Mouse (Mus musculus): Measurements from ENCODE around the gene Tenm2. TPM values are rescaled to one million over a fixed set of nuclear protein-coding genes. Genes with fewer than 3 reads are reported as not detected.

The Tenm2 gene
- polyA plus RNA-seq, 1 experiment from 2014 or later = 0.16 TPM

GRCm38 (mm10) chr11:36527509-36527908 lies 708.3 kb downstream of the Tenm2 start:
- no peak overlapping the region for H3K27ac ChIP-seq (ENCODE audit: low read length)
- H3K27me3 ChIP-seq (replicated peaks; ENCODE audit: insufficient read depth, low read length) = no peaks in the 10 kb centered on the region
- DNase-seq (ENCODE audit: low spot score) (no peak), ATAC-seq (no peak)
- no peak overlapping the region for H3K4me2 ChIP-seq (replicated peaks; ENCODE audit: low read depth, low read length)
- no peaks in the 10 kb centered on the region for H3K9me3 ChIP-seq (ENCODE audit: low read length)
- no peaks in the 10 kb centered on the region for H3K36me3 ChIP-seq (ENCODE audit: insufficient read depth, low read length)
- no peak overlapping the region for H3K9ac ChIP-seq (replicated peaks; ENCODE audit: low read depth)
- WGBS = 53% methylated on average over 4 of the region's 4 CpGs
- H3K4me3 ChIP-seq (ENCODE audit: low read depth, low read length) = no peak overlapping the region
- no peak for TF ChIP-seq EP300 (IDR thresholded peaks at IDR 0.05)
- no peak for TF ChIP-seq CTCF (IDR thresholded peaks at IDR 0.05)
- H3K4me1 ChIP-seq (ENCODE audit: insufficient read depth, low read depth, low read length) = no peaks in the 10 kb centered on the region

GRCm38 (mm10) chr11:36526381-36526780 lies 709.4 kb downstream of the Tenm2 start:
- no peak for TF ChIP-seq EP300 (IDR thresholded peaks at IDR 0.05)
- peak; percentile 89 for TF ChIP-seq CTCF (IDR thresholded peaks at IDR 0.05)
- ATAC-seq (no peak), DNase-seq (ENCODE audit: low spot score) (peak; percentile 60)
- Histone ChIP-seq H3K4me3 (ENCODE audit: low read depth, low read length) (no peak overlapping the region), H3K4me1 (ENCODE audit: insufficient read depth, low read depth, low read length) (no peaks in the 10 kb centered on the region), H3K36me3 (ENCODE audit: insufficient read depth, low read length) (no peaks in the 10 kb centered on the region), H3K27me3 (replicated peaks; ENCODE audit: insufficient read depth, low read length) (no peaks in the 10 kb centered on the region), H3K9me3 (ENCODE audit: low read length) (no peaks in the 10 kb centered on the region), H3K27ac (ENCODE audit: low read length) (no peak overlapping the region), H3K4me2 (replicated peaks; ENCODE audit: low read depth, low read length) (no peak overlapping the region), H3K9ac (replicated peaks; ENCODE audit: low read depth) (no peak overlapping the region)
- 9% methylated on average over 8 of the region's 8 CpGs for WGBS

- WGBS = 51% methylated on average over 7 of the region's 7 CpGs
- ATAC-seq = no peak
- H3K9me3 ChIP-seq (ENCODE audit: low read length) = no peaks in the 10 kb centered on the region
- TF ChIP-seq EP300 (IDR thresholded peaks at IDR 0.05) (no peak), CTCF (IDR thresholded peaks at IDR 0.05) (no peak)
- H3K4me2 ChIP-seq (replicated peaks; ENCODE audit: low read depth, low read length) = no peak overlapping the region
- no peak for DNase-seq (ENCODE audit: low spot score)
- no peak overlapping the region for H3K27ac ChIP-seq (ENCODE audit: low read length)
- no peak overlapping the region for H3K9ac ChIP-seq (replicated peaks; ENCODE audit: low read depth)
- no peaks in the 10 kb centered on the region for H3K36me3 ChIP-seq (ENCODE audit: insufficient read depth, low read length)
- H3K27me3 ChIP-seq (replicated peaks; ENCODE audit: insufficient read depth, low read length) = no peaks in the 10 kb centered on the region
- no peaks in the 10 kb centered on the region for H3K4me1 ChIP-seq (ENCODE audit: insufficient read depth, low read depth, low read length)
- H3K4me3 ChIP-seq (ENCODE audit: low read depth, low read length) = no peak overlapping the region
These were observed 723.3 kb downstream of the Tenm2 start for GRCm38 (mm10) chr11:36512468-36512867.

- no peak overlapping the region for H3K27ac ChIP-seq (ENCODE audit: low read length)
- no peak overlapping the region for H3K9ac ChIP-seq (replicated peaks; ENCODE audit: low read depth)
- ATAC-seq (no peak), DNase-seq (ENCODE audit: low spot score) (no peak)
- H3K27me3 ChIP-seq (replicated peaks; ENCODE audit: insufficient read depth, low read length) = no peaks in the 10 kb centered on the region
- no peak overlapping the region for H3K4me2 ChIP-seq (replicated peaks; ENCODE audit: low read depth, low read length)
- no peaks in the 10 kb centered on the region for H3K36me3 ChIP-seq (ENCODE audit: insufficient read depth, low read length)
- H3K4me1 ChIP-seq (ENCODE audit: insufficient read depth, low read depth, low read length) = no peaks in the 10 kb centered on the region
- H3K4me3 ChIP-seq (ENCODE audit: low read depth, low read length) = no peak overlapping the region
- 57% methylated on average over 7 of the region's 7 CpGs for WGBS
- H3K9me3 ChIP-seq (ENCODE audit: low read length) = no peaks in the 10 kb centered on the region
- TF ChIP-seq CTCF (IDR thresholded peaks at IDR 0.05) (no peak), EP300 (IDR thresholded peaks at IDR 0.05) (no peak)
These were observed 727.5 kb downstream of the Tenm2 start for GRCm38 (mm10) chr11:36508312-36508711.

- Histone ChIP-seq H3K36me3 (ENCODE audit: insufficient read depth, low read length) (no peaks in the 10 kb centered on the region), H3K4me2 (replicated peaks; ENCODE audit: low read depth, low read length) (no peak overlapping the region), H3K27me3 (replicated peaks; ENCODE audit: insufficient read depth, low read length) (no peaks in the 10 kb centered on the region), H3K4me3 (ENCODE audit: low read depth, low read length) (no peak overlapping the region), H3K9me3 (ENCODE audit: low read length) (no peaks in the 10 kb centered on the region), H3K27ac (ENCODE audit: low read length) (no peak overlapping the region), H3K4me1 (ENCODE audit: insufficient read depth, low read depth, low read length) (no peaks in the 10 kb centered on the region), H3K9ac (replicated peaks; ENCODE audit: low read depth) (no peak overlapping the region)
- 56% methylated on average over 9 of the region's 9 CpGs for WGBS
- ATAC-seq (no peak), DNase-seq (ENCODE audit: low spot score) (no peak)
- TF ChIP-seq CTCF (IDR thresholded peaks at IDR 0.05) (no peak), EP300 (IDR thresholded peaks at IDR 0.05) (no peak)
These were observed 740.7 kb downstream of the Tenm2 start for GRCm38 (mm10) chr11:36494898-36495548.

- H3K4me1 ChIP-seq (ENCODE audit: insufficient read depth, low read depth, low read length) = no peaks in the 10 kb centered on the region
- H3K27ac ChIP-seq (ENCODE audit: low read length) = no peak overlapping the region
- DNase-seq (ENCODE audit: low spot score) (no peak), ATAC-seq (no peak)
- no peaks in the 10 kb centered on the region for H3K36me3 ChIP-seq (ENCODE audit: insufficient read depth, low read length)
- H3K4me3 ChIP-seq (ENCODE audit: low read depth, low read length) = no peak overlapping the region
- WGBS = 81% methylated on average over 6 of the region's 6 CpGs
- H3K9me3 ChIP-seq (ENCODE audit: low read length) = no peaks in the 10 kb centered on the region
- TF ChIP-seq CTCF (IDR thresholded peaks at IDR 0.05) = no peak
- no peak for TF ChIP-seq EP300 (IDR thresholded peaks at IDR 0.05)
- H3K27me3 ChIP-seq (replicated peaks; ENCODE audit: insufficient read depth, low read length) = no peaks in the 10 kb centered on the region
- no peak overlapping the region for H3K9ac ChIP-seq (replicated peaks; ENCODE audit: low read depth)
- no peak overlapping the region for H3K4me2 ChIP-seq (replicated peaks; ENCODE audit: low read depth, low read length)
These were observed 743.5 kb downstream of the Tenm2 start for GRCm38 (mm10) chr11:36492274-36492673.

- peak; percentile 25 for DNase-seq (ENCODE audit: low spot score)
- H3K9me3 ChIP-seq (ENCODE audit: low read length) = no peaks in the 10 kb centered on the region
- no peaks in the 10 kb centered on the region for H3K27me3 ChIP-seq (replicated peaks; ENCODE audit: insufficient read depth, low read length)
- TF ChIP-seq EP300 (IDR thresholded peaks at IDR 0.05) (no peak), CTCF (IDR thresholded peaks at IDR 0.05) (peak; percentile 72)
- no peaks in the 10 kb centered on the region for H3K36me3 ChIP-seq (ENCODE audit: insufficient read depth, low read length)
- WGBS = 52% methylated on average over 7 of the region's 7 CpGs
- H3K4me2 ChIP-seq (replicated peaks; ENCODE audit: low read depth, low read length) = no peak overlapping the region
- H3K27ac ChIP-seq (ENCODE audit: low read length) = no peak overlapping the region
- H3K4me3 ChIP-seq (ENCODE audit: low read depth, low read length) = no peak overlapping the region
- ATAC-seq = no peak
- no peak overlapping the region for H3K9ac ChIP-seq (replicated peaks; ENCODE audit: low read depth)
- H3K4me1 ChIP-seq (ENCODE audit: insufficient read depth, low read depth, low read length) = no peaks in the 10 kb centered on the region
These were observed 745.7 kb downstream of the Tenm2 start for GRCm38 (mm10) chr11:36490085-36490484.

Measured in lung, postnatal 0 days (tissue).